Mouse (Mus musculus) hindbrain, embryonic 12.5 days (tissue): ENCODE data around the gene Gm45902. TPM values are rescaled to one million over a fixed set of nuclear protein-coding genes. Genes with fewer than 3 reads are reported as not detected.

ENCODE experiments used
- ATAC-seq: fragments of 200-750 bp; cut with Nextera tagmentation; 2 replicates; pipeline ENCODE4 v1.8.0; 2017; ENCODE audit warnings: moderate TSS enrichment; ENCODE audit not compliant: low FRiP score
- H3K27ac ChIP-seq: fragments of 300-500 bp; sonication (generic); 2 replicates; pipeline ENCODE4 v1.5.1; 2016; ENCODE audit warnings: mild to moderate bottlenecking
- H3K27me3 ChIP-seq: fragments of 300-500 bp; sonication (generic); 2 replicates; pipeline ENCODE4 v1.6.1; 2016; ENCODE audit warnings: mild to moderate bottlenecking
- H3K36me3 ChIP-seq: fragments of 300-500 bp; sonication (generic); 2 replicates; pipeline ENCODE4 v1.6.1; 2016; ENCODE audit warnings: mild to moderate bottlenecking
- H3K4me1 ChIP-seq: fragments of 300-500 bp; sonication (generic); 2 replicates; pipeline ENCODE4 v1.6.1; 2016
- H3K4me2 ChIP-seq: fragments of 300-500 bp; sonication (generic); replicated peaks from 2 replicates; pipeline ENCODE4 v1.6.1; 2016; ENCODE audit warnings: mild to moderate bottlenecking
- H3K4me3 ChIP-seq: fragments of 300-500 bp; sonication (generic); 2 replicates; pipeline ENCODE4 v1.5.1; 2016; ENCODE audit warnings: mild to moderate bottlenecking
- H3K9ac ChIP-seq: fragments of 300-500 bp; sonication (generic); 2 replicates; pipeline ENCODE4 v1.6.1; 2016; ENCODE audit warnings: mild to moderate bottlenecking, moderate library complexity
- H3K9me3 ChIP-seq: fragments of 300-500 bp; sonication (generic); replicated peaks from 2 replicates; pipeline ENCODE4 v1.6.1; 2016; ENCODE audit warnings: mild to moderate bottlenecking
- WGBS: fragments of 180-500 bp; shearing (Covaris S2); methylation state at CpG from one replicate; pipeline ENCODE4 v1.1.7; 2016; 5-methylcytosine and 5-hydroxymethylcytosine counted together
- polyA plus RNA-seq: library from polyadenylated mRNA; unstranded; fragments of >200 nt; fragmentation: Nextera tagmentation; extraction: Ambion mirVana; gene quantifications from 2 replicates; pipeline ENCODE4 v1.2.1, GENCODE M21; 2016

The Gm45902 gene
- polyA plus RNA-seq, 1 experiment from 2014 or later = 10.4 TPM

DNA sequence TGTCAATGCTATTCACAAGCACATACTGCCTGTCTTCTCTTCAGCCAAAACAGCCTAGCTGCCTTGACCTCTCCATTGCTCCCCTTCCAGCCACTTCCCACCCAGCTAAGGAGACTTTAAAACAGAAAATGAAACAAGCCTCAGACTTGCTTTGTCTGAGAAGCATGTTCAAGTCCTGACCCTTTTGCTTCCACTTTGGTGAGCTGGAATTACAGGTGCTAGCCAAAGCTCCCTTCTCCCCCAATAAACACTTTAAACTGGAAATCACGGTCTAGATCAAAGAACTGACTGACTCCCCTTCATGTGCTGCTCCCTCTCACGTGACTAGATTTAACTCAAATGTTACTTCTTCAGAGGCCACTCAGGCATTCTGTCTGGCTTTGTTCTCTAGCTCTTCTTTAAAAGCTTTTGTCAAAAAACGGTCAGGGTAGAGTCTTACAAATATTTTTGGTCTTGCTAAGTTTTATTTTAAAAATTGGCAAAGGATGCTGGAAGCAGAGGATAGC is 36.8 kb downstream of the Gm45902 start:
- Histone ChIP-seq H3K4me1 (peaks cover 17% of the 10 kb centered on the region), H3K27ac (no peak overlapping the region), H3K9ac (peak overlapping the region; percentile 57; the same call in 1 of the 2 replicates), H3K4me2 (peak overlapping the region; percentile 70; the same call in 1 of the 2 replicates), H3K9me3 (no peaks in the 10 kb centered on the region), H3K36me3 (no peaks in the 10 kb centered on the region), H3K4me3 (no peak overlapping the region), H3K27me3 (no peaks in the 10 kb centered on the region)
- no peak for ATAC-seq
- WGBS = 60% methylated on average over 3 of the region's 3 CpGs

DNA sequence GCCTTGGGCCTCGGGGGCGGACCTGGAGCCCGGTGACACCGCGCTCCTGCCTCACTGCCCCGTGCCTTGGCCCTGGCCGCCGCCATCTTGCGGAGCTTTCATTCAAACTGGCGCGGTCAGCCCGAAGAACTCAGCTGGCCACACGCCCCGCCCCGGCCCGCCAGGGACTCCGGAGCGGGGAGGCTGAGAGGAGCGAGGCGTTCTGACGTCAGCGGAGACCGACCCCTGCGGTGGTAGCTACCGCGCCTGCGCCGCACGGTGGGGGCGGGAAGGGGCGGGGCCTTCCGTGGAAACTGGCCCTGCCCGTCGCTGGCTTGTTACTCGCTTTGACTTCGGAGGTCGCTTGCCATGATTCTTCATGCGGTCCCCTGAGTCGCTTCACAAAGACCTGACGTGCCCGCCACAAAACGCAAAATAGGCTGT is 37.7 kb downstream of the Gm45902 start, which contains the start of gene Suv39h2:
TSS of gene Suv39h2 (minus strand) at position 171 of the 423 bp plus-strand sequence.
- Histone ChIP-seq H3K4me1 (peaks cover 17% of the 10 kb centered on the region), H3K27ac (peak within 1 kb of the TSS; percentile 93), H3K27me3 (no peaks in the 10 kb centered on the region), H3K4me3 (peak within 1 kb of the TSS; percentile 95), H3K4me2 (peak within 1 kb of the TSS; percentile 70), H3K9ac (peak within 1 kb of the TSS; percentile 83), H3K9me3 (no peaks in the 10 kb centered on the region), H3K36me3 (peaks cover 5% of the 10 kb centered on the region; the same call in 1 of the 2 replicates)
- WGBS = 0% methylated on average over 42 of the region's 42 CpGs
- peak; percentile 97 for ATAC-seq

DNA sequence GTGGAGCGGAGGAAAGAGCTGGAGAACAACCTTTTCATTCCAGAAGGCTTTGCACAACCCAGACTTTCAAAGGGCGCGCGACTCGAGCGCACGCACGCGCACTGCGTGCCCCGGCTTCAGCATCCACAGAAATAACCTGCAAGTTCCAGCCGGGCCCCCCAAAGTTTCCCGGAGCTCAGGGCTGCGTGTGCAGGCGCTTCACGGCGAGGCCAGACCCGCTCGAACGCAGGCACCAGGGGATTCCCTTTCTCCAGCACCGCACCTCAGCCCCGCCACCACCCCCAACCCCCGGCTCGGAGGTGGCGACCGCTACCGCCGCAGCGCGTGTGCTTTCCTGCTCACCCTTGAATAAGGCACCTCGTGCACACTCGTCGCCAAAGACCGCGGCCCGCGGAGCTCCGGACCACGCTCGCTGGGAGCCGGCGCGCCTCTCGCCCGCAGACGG is 38.2 kb downstream of the Gm45902 start:
- H3K9me3 ChIP-seq = no peaks in the 10 kb centered on the region
- H3K27ac ChIP-seq = peak overlapping the region; percentile 93
- peak; percentile 85 for ATAC-seq
- peak overlapping the region; percentile 83 for H3K9ac ChIP-seq
- H3K4me1 ChIP-seq = peaks cover 17% of the 10 kb centered on the region
- H3K4me2 ChIP-seq = peak overlapping the region; percentile 70
- no peaks in the 10 kb centered on the region for H3K27me3 ChIP-seq
- under 1% methylated on average over 46 of the region's 46 CpGs for WGBS
- peaks cover 5% of the 10 kb centered on the region; the same call in 1 of the 2 replicates for H3K36me3 ChIP-seq
- peak overlapping the region; percentile 95 for H3K4me3 ChIP-seq

DNA sequence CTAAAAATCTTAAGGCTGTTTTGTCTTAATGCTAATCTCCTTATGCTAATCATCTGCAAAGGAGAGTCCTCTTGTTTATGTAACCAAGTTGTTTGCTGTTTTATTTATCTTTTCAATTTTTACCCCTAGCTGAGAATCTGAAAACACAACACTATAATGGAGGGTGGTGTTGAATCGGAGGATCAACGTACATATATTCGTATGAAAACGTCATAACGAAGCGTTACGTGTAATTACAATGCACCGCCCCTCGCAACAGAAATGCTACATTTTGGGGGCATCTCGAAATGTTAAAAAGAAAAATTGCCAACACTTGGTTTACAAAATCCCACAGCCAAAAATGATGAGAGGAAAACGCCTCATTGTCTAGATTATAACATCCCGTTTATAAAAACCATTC is 38.7 kb downstream of the Gm45902 start:
- H3K9me3 ChIP-seq = no peaks in the 10 kb centered on the region
- H3K4me2 ChIP-seq = peak overlapping the region; percentile 70
- peak overlapping the region; percentile 93 for H3K27ac ChIP-seq
- H3K9ac ChIP-seq = peak overlapping the region; percentile 83
- H3K4me3 ChIP-seq = peak overlapping the region; percentile 95
- H3K36me3 ChIP-seq = peaks cover 5% of the 10 kb centered on the region; the same call in 1 of the 2 replicates
- no peak for ATAC-seq
- under 1% methylated on average over 12 of the region's 12 CpGs for WGBS
- peaks cover 17% of the 10 kb centered on the region for H3K4me1 ChIP-seq
- no peaks in the 10 kb centered on the region for H3K27me3 ChIP-seq

DNA sequence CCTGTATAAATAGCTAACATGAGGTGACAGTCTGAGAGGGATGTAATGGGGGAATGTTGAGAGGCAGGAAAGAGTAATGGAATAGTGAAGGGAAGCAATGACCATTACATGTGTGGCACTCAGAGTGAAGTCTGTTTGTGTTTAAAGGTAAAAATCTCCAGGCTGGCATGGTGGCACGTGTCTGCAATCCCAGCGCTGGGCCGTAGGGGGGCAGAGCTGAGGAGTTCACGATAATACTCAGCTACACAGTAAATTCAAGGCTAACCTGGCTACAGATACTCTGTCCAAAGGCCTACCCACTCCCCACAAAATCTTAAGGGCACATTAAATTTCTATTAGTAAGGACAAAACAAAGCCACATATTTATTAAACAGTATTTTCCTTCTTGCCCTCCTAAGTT is 56.0 kb downstream of the Gm45902 start:
- H3K27me3 ChIP-seq = no peaks in the 10 kb centered on the region
- WGBS = 77% methylated on average over 4 of the region's 4 CpGs
- no peaks in the 10 kb centered on the region for H3K4me1 ChIP-seq
- no peaks in the 10 kb centered on the region for H3K9me3 ChIP-seq
- H3K27ac ChIP-seq = no peak overlapping the region
- no peak overlapping the region for H3K9ac ChIP-seq
- no peak overlapping the region for H3K4me2 ChIP-seq
- peaks cover 42% of the 10 kb centered on the region for H3K36me3 ChIP-seq
- ATAC-seq = no peak
- H3K4me3 ChIP-seq = no peak overlapping the region

Other genes with a start within 250 kb of the Gm45902 start
- gene Nmt2, start 228.6 kb downstream of the Gm45902 start, polyA plus RNA-seq = 65.0 and 65.3 TPM in 2 replicates
- gene Rpp38, start 180.1 kb downstream of the Gm45902 start, polyA plus RNA-seq = 14.0 and 15.8 TPM in 2 replicates
- 0.48 and 1.2 TPM in 2 replicates for gene Acbd7, start 176.6 kb downstream of the Gm45902 start, polyA plus RNA-seq
- gene Olah, start 115.6 kb downstream of the Gm45902 start, polyA plus RNA-seq = not detected in 2 replicates
- gene Meig1, start 90.1 kb downstream of the Gm45902 start, polyA plus RNA-seq = 5.4 and 9.9 TPM in 2 replicates
- 10.0 and 10.1 TPM in 2 replicates for gene Dclre1c, start 88.7 kb downstream of the Gm45902 start, polyA plus RNA-seq
- 24.2 and 26.9 TPM in 2 replicates for gene Suv39h2, start 37.8 kb downstream of the Gm45902 start, polyA plus RNA-seq
- gene Hspa14, start within 50 bp of the Gm45902 start, polyA plus RNA-seq = 79.3 and 83.0 TPM in 2 replicates
- 0.14 and 0.28 TPM in 2 replicates for gene Cdnf, start 240 bp upstream of the Gm45902 start, polyA plus RNA-seq
- gene Fam107b, start 57.7 kb upstream of the Gm45902 start, polyA plus RNA-seq = 48.4 and 57.1 TPM in 2 replicates